Mouse (Mus musculus): ENCODE results near the gene Cfap45. TPM values are rescaled to one million over a fixed set of nuclear protein-coding genes. Genes with fewer than 3 reads are reported as not detected.

The Cfap45 gene
- 3.3 and 4.1 TPM in 2 replicates for polyA plus RNA-seq (2021; fragmentation: Nextera tagmentation)
- long read RNA-seq, experiment 1, transcript Cfap45-201 (12 exons, 1,908 nt): major isoform, 6 of 19 reads
- long read RNA-seq, experiment 1, partial matches to known transcripts: 1 of 19 reads
- long read RNA-seq, experiment 1, other reads (novel, unspliced or antisense): 12 of 19 reads
- long read RNA-seq, experiment 2, partial matches to known transcripts: 1 of 7 reads
- long read RNA-seq, experiment 2, other reads (novel, unspliced or antisense): 4 of 7 reads

GRCm38 (mm10) chr1:172520576-172521440, at the start of gene Cfap45:
Gene Cfap45 (plus strand): TSS chr1:172520801.

GRCm38 (mm10) chr1:172475054-172475741, 45.4 kb upstream of the Cfap45 start, which contains the start of gene Slamf9:
Gene Slamf9 (plus strand): TSS chr1:172475358.

GRCm38 (mm10) chr1:172481540-172482280, 38.9 kb upstream of the Cfap45 start, which contains the start of gene Igsf9:
Gene Igsf9 (plus strand): TSS chr1:172481788.

DNA sequence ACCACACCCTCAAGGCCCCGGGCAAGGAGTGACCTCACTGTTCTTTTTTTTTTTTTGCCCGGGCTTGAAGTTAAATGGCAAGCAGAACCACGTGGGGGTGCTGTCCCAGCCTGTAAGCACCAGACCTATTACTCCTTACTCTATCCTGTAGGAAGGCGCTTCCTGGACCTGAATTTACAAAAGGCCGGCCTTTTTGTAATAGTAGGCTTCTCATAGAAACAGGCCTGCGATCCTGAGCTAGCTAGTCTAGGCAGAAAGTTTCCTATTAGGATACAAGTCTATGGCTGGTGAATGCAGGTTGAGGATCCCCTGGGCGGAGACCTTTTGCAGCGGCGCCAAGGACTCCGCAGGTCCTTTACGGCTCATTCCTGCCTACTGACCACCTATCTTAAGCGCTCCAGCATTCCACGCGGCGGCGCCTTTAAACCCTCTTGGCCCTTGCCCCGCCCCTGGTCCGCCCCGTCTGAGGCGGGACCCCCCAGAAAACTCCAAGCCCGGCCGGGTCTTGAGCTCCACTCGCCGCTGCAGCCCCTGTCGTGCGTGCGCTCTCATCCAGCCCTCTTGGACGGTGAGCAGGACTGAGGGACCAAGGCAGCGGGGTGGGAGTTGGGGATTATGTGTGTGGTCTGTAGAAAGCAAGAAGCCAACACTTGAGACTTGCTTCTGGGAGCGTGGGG, 20.7 kb upstream of the Cfap45 start, which contains the start of gene Tagln2:
Gene Tagln2, plus strand, starts transcription at position 283 of the 677 bp plus-strand sequence.

GRCm38 (mm10) chr1:172555638-172556037, 35.0 kb downstream of the Cfap45 start, which contains the start of gene Vsig8:
Gene Vsig8 (plus strand): TSS chr1:172555938.

GRCm38 (mm10) chr1:172590385-172590784, 69.8 kb downstream of the Cfap45 start, which contains the start of gene Slamf8:
Gene Slamf8 (minus strand): TSS chr1:172590568.

Other genes starting within 250 kb of the Cfap45 start
- 163 and 316 TPM in 2 replicates for gene Atp1a2, start 222.7 kb upstream of the Cfap45 start, polyA plus RNA-seq (2021; fragmentation: Nextera tagmentation)
- gene Kcnj9, start 191.5 kb upstream of the Cfap45 start, polyA plus RNA-seq (2021; fragmentation: Nextera tagmentation): 26.4 and 33.0 TPM in 2 replicates
- 19.5 and 24.3 TPM in 2 replicates for gene Kcnj10, start 179.6 kb upstream of the Cfap45 start, polyA plus RNA-seq (2021; fragmentation: Nextera tagmentation)
- gene Pigm, start 144.3 kb upstream of the Cfap45 start, polyA plus RNA-seq (2021; fragmentation: Nextera tagmentation): 2.0 and 2.2 TPM in 2 replicates
- 1.7 and 2.5 TPM in 2 replicates for gene Slamf9, start 45.4 kb upstream of the Cfap45 start, polyA plus RNA-seq (2021; fragmentation: Nextera tagmentation)
- gene Igsf9, start 39.0 kb upstream of the Cfap45 start, polyA plus RNA-seq (2021; fragmentation: Nextera tagmentation): 1.2 and 2.2 TPM in 2 replicates
- 7.8 and 11.2 TPM in 2 replicates for gene Tagln2, start 20.8 kb upstream of the Cfap45 start, polyA plus RNA-seq (2021; fragmentation: Nextera tagmentation)
- gene Vsig8, start 35.1 kb downstream of the Cfap45 start, polyA plus RNA-seq (2021; fragmentation: Nextera tagmentation): 0.22 and 0.49 TPM in 2 replicates
- 0.25 and 0.33 TPM in 2 replicates for gene Slamf8, start 69.8 kb downstream of the Cfap45 start, polyA plus RNA-seq (2021; fragmentation: Nextera tagmentation)
- 0.09 TPM in 1 of 2 replicates, not detected in the other for gene Fcrl6, start 81.8 kb downstream of the Cfap45 start, polyA plus RNA-seq (2021; fragmentation: Nextera tagmentation)
- 9.6 and 10.7 TPM in 2 replicates for gene Dusp23, start 112.2 kb downstream of the Cfap45 start, polyA plus RNA-seq (2021; fragmentation: Nextera tagmentation)
- not detected in 2 replicates for gene Crp, start 177.3 kb downstream of the Cfap45 start, polyA plus RNA-seq (2021; fragmentation: Nextera tagmentation)

Data from left cerebral cortex, adult 6 months (tissue).